Mouse (Mus musculus): ENCODE measurements around the gene Olfr1132. TPM values are rescaled to one million over a fixed set of nuclear protein-coding genes. Genes with fewer than 3 reads are reported as not detected.
"Not testable (repeated sequence)": the region's sequence is repeated elsewhere in the genome, so short reads cannot be mapped to it uniquely, and the experiment has no call there.

The Olfr1132 gene
- polyA plus RNA-seq (2015; fragmentation: Nextera tagmentation; extraction: Ambion mirVana): not detected in 2 replicates

DNA sequence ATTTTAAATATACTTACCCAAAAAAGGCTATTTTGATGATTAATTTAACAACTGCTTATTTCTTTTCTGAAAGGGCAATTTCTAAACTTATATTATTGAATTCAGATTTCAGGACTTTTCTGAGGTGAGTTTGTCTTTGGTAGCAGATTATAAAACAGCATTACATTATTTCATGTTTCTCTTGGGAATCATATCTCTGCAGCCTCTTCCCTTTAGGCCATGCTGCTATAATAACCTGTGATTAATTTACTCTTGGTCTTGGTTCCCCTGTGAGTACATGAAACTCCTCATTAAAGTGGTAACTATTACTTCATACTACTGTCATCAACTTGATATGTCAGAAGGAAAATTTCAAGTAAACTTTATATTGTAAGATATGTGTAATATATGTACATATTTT, at the start of gene Olfr1132:
TSS of gene Olfr1132 (minus strand) at position 101 of the 400 bp plus-strand sequence.
- Histone ChIP-seq H3K4me2 (ENCODE audit: low read length) (no peak within 1 kb of the TSS), H3K27ac (no peak within 1 kb of the TSS), H3K9ac (ENCODE audit: low read depth, low read length) (no peak within 1 kb of the TSS), H3K9me3 (replicated peaks; ENCODE audit: low read length) (no peaks in the 10 kb centered on the region), H3K36me3 (ENCODE audit: insufficient read depth, low read length) (no peaks in the 10 kb centered on the region), H3K4me1 (replicated peaks; ENCODE audit: insufficient read depth, low read length) (no peaks in the 10 kb centered on the region), H3K27me3 (ENCODE audit: insufficient read depth, low read length) (no peaks in the 10 kb centered on the region), H3K4me3 (replicated peaks; ENCODE audit: low read depth, low read length) (no peak within 1 kb of the TSS)
- ATAC-seq (replicated peaks; ENCODE audit: low FRiP score, low read depth): no peak
- no peak for TF ChIP-seq CTCF (IDR thresholded peaks at IDR 0.05; ENCODE audit: low read depth)
- DNase-seq (ENCODE audit: low spot score): no peak

GRCm38 (mm10) chr2:87673564-87673963, 36.2 kb upstream of the Olfr1132 start, which contains the start of gene Olfr1135:
Olfr1135 (minus strand) TSS chr2:87673664.
- no peak within 1 kb of the TSS for H3K4me2 ChIP-seq (ENCODE audit: low read length)
- no peaks in the 10 kb centered on the region for H3K4me1 ChIP-seq (replicated peaks; ENCODE audit: insufficient read depth, low read length)
- no peaks in the 10 kb centered on the region for H3K27me3 ChIP-seq (ENCODE audit: insufficient read depth, low read length)
- 6% methylated on average over 1 of the region's 1 CpGs for WGBS
- H3K36me3 ChIP-seq (ENCODE audit: insufficient read depth, low read length): no peaks in the 10 kb centered on the region
- H3K9me3 ChIP-seq (replicated peaks; ENCODE audit: low read length): no peaks in the 10 kb centered on the region
- H3K4me3 ChIP-seq (replicated peaks; ENCODE audit: low read depth, low read length): no peak within 1 kb of the TSS
- DNase-seq (ENCODE audit: low spot score) (no peak), ATAC-seq (replicated peaks; ENCODE audit: low FRiP score, low read depth) (no peak)
- H3K9ac ChIP-seq (ENCODE audit: low read depth, low read length): no peak within 1 kb of the TSS
- no peak for TF ChIP-seq CTCF (IDR thresholded peaks at IDR 0.05; ENCODE audit: low read depth)
- no peak within 1 kb of the TSS for H3K27ac ChIP-seq

DNA sequence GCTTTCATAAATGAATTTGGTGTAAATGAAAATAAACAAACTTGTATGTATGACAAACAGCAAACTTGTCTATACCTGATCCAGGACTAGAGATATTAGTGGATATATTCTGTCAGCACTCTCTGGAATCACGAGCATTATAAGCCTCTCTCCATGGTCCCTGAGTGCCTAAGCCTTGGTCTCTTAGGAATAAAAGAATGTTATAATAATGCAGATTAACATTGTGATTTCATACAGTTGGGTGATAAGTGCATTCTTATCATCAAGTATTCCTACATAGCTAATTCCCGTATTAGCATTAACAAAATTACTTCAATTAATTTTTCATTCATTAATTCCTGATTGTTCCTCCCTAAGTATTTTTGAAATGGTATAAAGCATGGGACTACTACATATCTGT, 21.0 kb upstream of the Olfr1132 start, which contains the start of gene Olfr1134:
TSS of gene Olfr1134 (minus strand) at position 101 of the 400 bp plus-strand sequence.
- TF ChIP-seq CTCF (IDR thresholded peaks at IDR 0.05; ENCODE audit: low read depth): no peak
- Histone ChIP-seq H3K4me3 (replicated peaks; ENCODE audit: low read depth, low read length) (no peak within 1 kb of the TSS), H3K27me3 (ENCODE audit: insufficient read depth, low read length) (no peaks in the 10 kb centered on the region), H3K4me2 (ENCODE audit: low read length) (no peak within 1 kb of the TSS), H3K36me3 (ENCODE audit: insufficient read depth, low read length) (no peaks in the 10 kb centered on the region), H3K9me3 (replicated peaks; ENCODE audit: low read length) (no peaks in the 10 kb centered on the region), H3K27ac (no peak within 1 kb of the TSS), H3K9ac (ENCODE audit: low read depth, low read length) (no peak within 1 kb of the TSS), H3K4me1 (replicated peaks; ENCODE audit: insufficient read depth, low read length) (no peaks in the 10 kb centered on the region)
- 84% methylated on average over 2 of the region's 2 CpGs for WGBS
- no peak for DNase-seq (ENCODE audit: low spot score)
- ATAC-seq (replicated peaks; ENCODE audit: low FRiP score, low read depth): no peak

- no peak within 1 kb of the TSS for H3K9ac ChIP-seq (ENCODE audit: low read depth, low read length)
- no peak within 1 kb of the TSS for H3K4me2 ChIP-seq (ENCODE audit: low read length)
- H3K27ac ChIP-seq: no peak within 1 kb of the TSS
- no peaks in the 10 kb centered on the region for H3K9me3 ChIP-seq (replicated peaks; ENCODE audit: low read length)
- DNase-seq (ENCODE audit: low spot score) (no peak), ATAC-seq (replicated peaks; ENCODE audit: low FRiP score, low read depth) (no peak)
- H3K4me1 ChIP-seq (replicated peaks; ENCODE audit: insufficient read depth, low read length): no peaks in the 10 kb centered on the region
- no peak within 1 kb of the TSS for H3K4me3 ChIP-seq (replicated peaks; ENCODE audit: low read depth, low read length)
- H3K27me3 ChIP-seq (ENCODE audit: insufficient read depth, low read length): no peaks in the 10 kb centered on the region
- no peaks in the 10 kb centered on the region for H3K36me3 ChIP-seq (ENCODE audit: insufficient read depth, low read length)
- TF ChIP-seq CTCF (IDR thresholded peaks at IDR 0.05; ENCODE audit: low read depth): no peak
These were observed 9.9 kb upstream of the Olfr1132 start, which contains the start of gene Olfr1133 for GRCm38 (mm10) chr2:87647274-87647673. Olfr1133 (minus strand) TSS chr2:87647374.

GRCm38 (mm10) chr2:87642441-87642840, 5.1 kb upstream of the Olfr1132 start:
- Histone ChIP-seq H3K9me3 (replicated peaks; ENCODE audit: low read length) (no peaks in the 10 kb centered on the region), H3K27ac (no peak overlapping the region), H3K4me2 (ENCODE audit: low read length) (no peak overlapping the region), H3K27me3 (ENCODE audit: insufficient read depth, low read length) (no peaks in the 10 kb centered on the region), H3K4me1 (replicated peaks; ENCODE audit: insufficient read depth, low read length) (no peaks in the 10 kb centered on the region), H3K4me3 (replicated peaks; ENCODE audit: low read depth, low read length) (no peak overlapping the region), H3K9ac (ENCODE audit: low read depth, low read length) (no peak overlapping the region), H3K36me3 (ENCODE audit: insufficient read depth, low read length) (no peaks in the 10 kb centered on the region)
- DNase-seq (ENCODE audit: low spot score) (no peak), ATAC-seq (replicated peaks; ENCODE audit: low FRiP score, low read depth) (no peak)
- no peak for TF ChIP-seq CTCF (IDR thresholded peaks at IDR 0.05; ENCODE audit: low read depth)

GRCm38 (mm10) chr2:87626804-87627203, 10.5 kb downstream of the Olfr1132 start, which contains the start of gene Olfr1131:
Olfr1131 (plus strand) TSS chr2:87627104.
- H3K4me1 ChIP-seq (replicated peaks; ENCODE audit: insufficient read depth, low read length): no peaks in the 10 kb centered on the region
- TF ChIP-seq CTCF (IDR thresholded peaks at IDR 0.05; ENCODE audit: low read depth): no peak
- no peak within 1 kb of the TSS for H3K27ac ChIP-seq
- DNase-seq (ENCODE audit: low spot score) (no peak), ATAC-seq (replicated peaks; ENCODE audit: low FRiP score, low read depth) (no peak)
- H3K36me3 ChIP-seq (ENCODE audit: insufficient read depth, low read length): no peaks in the 10 kb centered on the region
- H3K4me3 ChIP-seq (replicated peaks; ENCODE audit: low read depth, low read length): no peak within 1 kb of the TSS
- H3K9ac ChIP-seq (ENCODE audit: low read depth, low read length): no peak within 1 kb of the TSS
- WGBS: 67% methylated on average over 3 of the region's 3 CpGs
- H3K9me3 ChIP-seq (replicated peaks; ENCODE audit: low read length): no peaks in the 10 kb centered on the region
- no peaks in the 10 kb centered on the region for H3K27me3 ChIP-seq (ENCODE audit: insufficient read depth, low read length)
- H3K4me2 ChIP-seq (ENCODE audit: low read length): no peak within 1 kb of the TSS

DNA sequence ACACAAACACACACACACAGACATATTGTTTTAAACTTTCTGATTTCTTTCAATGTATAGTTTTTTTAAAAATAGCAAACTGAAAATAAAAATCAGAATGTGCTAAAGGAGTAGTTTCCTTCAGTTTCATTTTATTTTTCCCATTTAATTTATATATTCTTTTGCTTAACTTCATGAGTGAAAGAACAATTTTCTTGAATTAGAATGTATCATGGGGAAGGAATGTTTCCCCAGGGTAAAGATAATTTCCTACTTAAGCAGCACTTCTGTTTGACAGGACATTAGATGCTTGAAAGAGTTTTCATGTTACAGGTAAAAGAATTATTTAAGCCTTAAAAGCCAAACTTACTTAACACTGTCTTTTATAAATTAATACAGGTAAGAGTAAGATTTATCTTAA, 31.4 kb downstream of the Olfr1132 start, which contains the start of gene Olfr1130:
TSS of gene Olfr1130 (plus strand) at position 301 of the 400 bp plus-strand sequence.
- H3K9ac ChIP-seq (ENCODE audit: low read depth, low read length); H3K4me3 ChIP-seq (replicated peaks; ENCODE audit: low read depth, low read length); ATAC-seq (replicated peaks; ENCODE audit: low FRiP score, low read depth); H3K4me2 ChIP-seq (ENCODE audit: low read length); H3K4me1 ChIP-seq (replicated peaks; ENCODE audit: insufficient read depth, low read length); H3K9me3 ChIP-seq (replicated peaks; ENCODE audit: low read length); H3K36me3 ChIP-seq (ENCODE audit: insufficient read depth, low read length); DNase-seq (ENCODE audit: low spot score); H3K27me3 ChIP-seq (ENCODE audit: insufficient read depth, low read length); H3K27ac ChIP-seq: not testable (repeated sequence)

Other genes starting within 250 kb of the Olfr1132 start
- gene Olfr1123, start 220.9 kb downstream of the Olfr1132 start, polyA plus RNA-seq (2015; fragmentation: Nextera tagmentation; extraction: Ambion mirVana): not detected in 2 replicates
- gene Olfr1124, start 207.3 kb downstream of the Olfr1132 start, polyA plus RNA-seq (2015; fragmentation: Nextera tagmentation; extraction: Ambion mirVana): 0.05 TPM in 1 of 2 replicates, not detected in the other
- gene Olfr1126, start 183.6 kb downstream of the Olfr1132 start, polyA plus RNA-seq (2015; fragmentation: Nextera tagmentation; extraction: Ambion mirVana): not detected in 2 replicates
- not detected in 2 replicates for gene Pramel7, start 140.4 kb downstream of the Olfr1132 start, polyA plus RNA-seq (2015; fragmentation: Nextera tagmentation; extraction: Ambion mirVana)
- not detected in 2 replicates for gene Pramel6, start 131.0 kb downstream of the Olfr1132 start, polyA plus RNA-seq (2015; fragmentation: Nextera tagmentation; extraction: Ambion mirVana)
- not detected in 2 replicates for gene Olfr153, start 105.7 kb downstream of the Olfr1132 start, polyA plus RNA-seq (2015; fragmentation: Nextera tagmentation; extraction: Ambion mirVana)
- gene Olfr1128, start 92.0 kb downstream of the Olfr1132 start, polyA plus RNA-seq (2015; fragmentation: Nextera tagmentation; extraction: Ambion mirVana): not detected in 2 replicates
- gene Olfr1129, start 63.6 kb downstream of the Olfr1132 start, polyA plus RNA-seq (2015; fragmentation: Nextera tagmentation; extraction: Ambion mirVana): not detected in 2 replicates
- not detected in 2 replicates for gene Olfr1130, start 31.3 kb downstream of the Olfr1132 start, polyA plus RNA-seq (2015; fragmentation: Nextera tagmentation; extraction: Ambion mirVana)
- not detected in 2 replicates for gene Olfr1131, start 10.4 kb downstream of the Olfr1132 start, polyA plus RNA-seq (2015; fragmentation: Nextera tagmentation; extraction: Ambion mirVana)
- gene Olfr1133, start 9.8 kb upstream of the Olfr1132 start, polyA plus RNA-seq (2015; fragmentation: Nextera tagmentation; extraction: Ambion mirVana): not detected in 2 replicates
- gene Olfr1134, start 20.9 kb upstream of the Olfr1132 start, polyA plus RNA-seq (2015; fragmentation: Nextera tagmentation; extraction: Ambion mirVana): not detected in 2 replicates
- gene Olfr1135, start 36.1 kb upstream of the Olfr1132 start, polyA plus RNA-seq (2015; fragmentation: Nextera tagmentation; extraction: Ambion mirVana): not detected in 2 replicates
- gene Olfr1136, start 56.4 kb upstream of the Olfr1132 start, polyA plus RNA-seq (2015; fragmentation: Nextera tagmentation; extraction: Ambion mirVana): not detected in 2 replicates
- gene Olfr1137, start 75.6 kb upstream of the Olfr1132 start, polyA plus RNA-seq (2015; fragmentation: Nextera tagmentation; extraction: Ambion mirVana): not detected in 2 replicates
- not detected in 2 replicates for gene Olfr1138, start 102.4 kb upstream of the Olfr1132 start, polyA plus RNA-seq (2015; fragmentation: Nextera tagmentation; extraction: Ambion mirVana)
- gene Olfr1140, start 106.2 kb upstream of the Olfr1132 start, polyA plus RNA-seq (2015; fragmentation: Nextera tagmentation; extraction: Ambion mirVana): not detected in 2 replicates
- gene Olfr1141, start 116.5 kb upstream of the Olfr1132 start, polyA plus RNA-seq (2015; fragmentation: Nextera tagmentation; extraction: Ambion mirVana): not detected in 2 replicates
- gene Olfr152, start 141.9 kb upstream of the Olfr1132 start, polyA plus RNA-seq (2015; fragmentation: Nextera tagmentation; extraction: Ambion mirVana): not detected in 2 replicates
- gene Olfr1143, start 163.1 kb upstream of the Olfr1132 start, polyA plus RNA-seq (2015; fragmentation: Nextera tagmentation; extraction: Ambion mirVana): not detected in 2 replicates
- gene Olfr1145, start 172.3 kb upstream of the Olfr1132 start, polyA plus RNA-seq (2015; fragmentation: Nextera tagmentation; extraction: Ambion mirVana): not detected in 2 replicates
- gene Olfr1148, start 193.0 kb upstream of the Olfr1132 start, polyA plus RNA-seq (2015; fragmentation: Nextera tagmentation; extraction: Ambion mirVana): not detected in 2 replicates
- gene Olfr1150-ps1, start 206.5 kb upstream of the Olfr1132 start, polyA plus RNA-seq (2015; fragmentation: Nextera tagmentation; extraction: Ambion mirVana): not detected in 2 replicates
- gene Olfr1151, start 218.3 kb upstream of the Olfr1132 start, polyA plus RNA-seq (2015; fragmentation: Nextera tagmentation; extraction: Ambion mirVana): not detected in 2 replicates
- gene Olfr1152, start 229.0 kb upstream of the Olfr1132 start, polyA plus RNA-seq (2015; fragmentation: Nextera tagmentation; extraction: Ambion mirVana): not detected in 2 replicates